Mouse (Mus musculus) brain, embryonic 14.5 days (tissue): ENCODE measurements around the gene Tmem189.

Source experiments
- CTCF ChIP-seq: fragments of 200-500 bp; IDR thresholded peaks from 2 replicates; pipeline ENCODE4 v1.5.1; 2012; ENCODE audit warnings: inconsistent platforms, mild to moderate bottlenecking, moderate library complexity, borderline replicate concordance; ENCODE audit not compliant: insufficient read depth, insufficient read length; ENCODE audit errors: extremely low read depth
- POLR2A ChIP-seq: fragments of 200-500 bp; IDR thresholded peaks from 2 replicates; pipeline ENCODE4 v1.6.1; 2012; ENCODE audit warnings: mild to moderate bottlenecking, inconsistent platforms, borderline replicate concordance; ENCODE audit not compliant: poor library complexity, insufficient read depth, insufficient read length, severe bottlenecking; ENCODE audit errors: extremely low read depth

GRCm38 (mm10) chr2:167632731-167633536 is 56.7 kb downstream of the Tmem189 start:
- TF ChIP-seq CTCF (no peak), POLR2A (no peak)
